Mouse (Mus musculus) ovary, postnatal 36 days (tissue): ENCODE measurements at regions not wholly inside any gene's neighbourhood (a gene's known extent, or its start where the extent isn't known, plus 50 kb on each side); places are given as distances from the start of the nearest gene placed in this dataset.

ENCODE experiments used
- DNase-seq: peaks from one replicate; pipeline ENCODE4 v3.0.0; 2022; ENCODE audit warnings: low spot score, mixed read lengths

- DNase-seq: no peak
These were observed 89.7 kb upstream of the Tbx3 start for GRCm38 (mm10) chr5:119580798-119581197.

GRCm38 (mm10) chr5:119584389-119584788, 86.1 kb upstream of the Tbx3 start:
- DNase-seq: no peak

GRCm38 (mm10) chr5:119584914-119585313, 85.6 kb upstream of the Tbx3 start:
- no peak for DNase-seq

- DNase-seq: no peak
These were observed 83.9 kb upstream of the Tbx3 start for GRCm38 (mm10) chr5:119586391-119587058.

GRCm38 (mm10) chr5:119587239-119587811, 83.1 kb upstream of the Tbx3 start:
- DNase-seq: no peak

- no peak for DNase-seq
These were observed 81.9 kb upstream of the Tbx3 start for GRCm38 (mm10) chr5:119588340-119589272.

- DNase-seq: no peak
These were observed 79.2 kb upstream of the Tbx3 start for GRCm38 (mm10) chr5:119591271-119591670.

- DNase-seq: no peak
These were observed 77.6 kb upstream of the Tbx3 start for GRCm38 (mm10) chr5:119592891-119593290.

GRCm38 (mm10) chr5:119594541-119594940, 75.9 kb upstream of the Tbx3 start:
- no peak for DNase-seq

GRCm38 (mm10) chr5:119596295-119596993, 74.0 kb upstream of the Tbx3 start:
- no peak for DNase-seq

- DNase-seq: no peak
These were observed 73.5 kb upstream of the Tbx3 start for GRCm38 (mm10) chr5:119596994-119597391.

GRCm38 (mm10) chr5:119597530-119597929, 72.9 kb upstream of the Tbx3 start:
- DNase-seq: no peak

- no peak for DNase-seq
These were observed 72.3 kb upstream of the Tbx3 start for GRCm38 (mm10) chr5:119598166-119598565.

- DNase-seq: no peak
These were observed 69.1 kb upstream of the Tbx3 start for GRCm38 (mm10) chr5:119601390-119601789.

GRCm38 (mm10) chr5:119602001-119602400, 68.5 kb upstream of the Tbx3 start:
- DNase-seq: no peak

- no peak for DNase-seq
These were observed 65.0 kb upstream of the Tbx3 start for GRCm38 (mm10) chr5:119605444-119605843.

- no peak for DNase-seq
These were observed 57.1 kb upstream of the Tbx3 start for GRCm38 (mm10) chr5:119613413-119613812.

- DNase-seq: no peak
These were observed 56.3 kb upstream of the Tbx3 start for GRCm38 (mm10) chr5:119613981-119614770.

GRCm38 (mm10) chr5:119615681-119616080, 54.8 kb upstream of the Tbx3 start:
- no peak for DNase-seq

- DNase-seq: no peak
These were observed 52.6 kb upstream of the Tbx3 start for GRCm38 (mm10) chr5:119617856-119618255.

- DNase-seq: no peak
These were observed 50.6 kb upstream of the Tbx3 start for GRCm38 (mm10) chr5:119619906-119620305.
